9 mouse cellular contexts compared by ENCODE assay signal in genomic region chr5:125156418-125157205, GRCm38 (mm10). TPM values are rescaled to one million over a fixed set of nuclear protein-coding genes. Genes with fewer than 3 reads are reported as not detected.
DNase-seq lines count a peak whose midpoint lies in the region; ATAC-seq and TF ChIP-seq lines count a peak whose summit lies in the region.
"Had no signal": no experiment of that assay in that cellular context is flagged by ENCODE, and none has a peak within 500 bp of the region (broad histone marks: within the 10 kb centered on the region; RNA-seq: fewer than 3 reads in every experiment).

No protein-coding gene starts in this region.

- peaks cover 4% of the 10 kb centered on the region; the same call in 1 of the 2 replicates for H3K36me3 ChIP-seq in limb, embryonic 12.5 days

- DNase-seq in gastrocnemius, adult 2 months, result peak; percentile 65
- DNase-seq in gastrocnemius, adult 8-10 months (ENCODE audit: low spot score in 2 of 2), result no peak
- peak; percentile 64 for DNase-seq in testis, postnatal 10 days (ENCODE audit: low spot score)
- DNase-seq in testis, postnatal 14 days (ENCODE audit: low spot score), result no peak
- no peak for DNase-seq in retina, postnatal 1 day
- no peak for DNase-seq in layer of hippocampus, adult 9-11 months
- no peak for DNase-seq in thymus, postnatal 10 days (ENCODE audit: low spot score in 2 of 2)

- peak overlapping the region; percentile 37; the same call in 1 of the 2 replicates for H3K9ac ChIP-seq in limb, embryonic 12.5 days (replicated peaks)

- 73% methylated on average over 22 of the region's 22 CpGs for WGBS in limb, embryonic 12.5 days

- no peaks in the 10 kb centered on the region for H3K27me3 ChIP-seq in limb, embryonic 12.5 days
- H3K27me3 ChIP-seq: CH12.LX had no signal

- peak overlapping the region; percentile 93 for H3K27ac ChIP-seq in gastrocnemius, adult 2 months
- H3K27ac ChIP-seq in limb, embryonic 12.5 days, result peak overlapping the region; percentile 88; the same call in 1 of the 2 replicates

- no peak overlapping the region for H3K4me3 ChIP-seq in gastrocnemius, adult 2 months
- no peak overlapping the region for H3K4me3 ChIP-seq in limb, embryonic 12.5 days (replicated peaks)

- intact Hi-C loops in gastrocnemius, adult 2 months (cut with DNase I), result no loop called here

- ATAC-seq in limb, embryonic 12.5 days (ENCODE audit: insufficient number of reproducible peaks, insufficient read depth, low FRiP score, low TSS enrichment, low read depth), result no peak

- H3K4me2 ChIP-seq in limb, embryonic 12.5 days, result peak overlapping the region; percentile 21

- H3K4me1 ChIP-seq in limb, embryonic 12.5 days (replicated peaks), result peaks cover 98% of the 10 kb centered on the region

- no peak for TF ChIP-seq CTCF in gastrocnemius, adult 2 months (IDR thresholded peaks at IDR 0.05)

- H3K9me3 ChIP-seq in limb, embryonic 12.5 days, result no peaks in the 10 kb centered on the region

RNA-seq across cellular contexts. Expression of gene Ncor2, which starts 22.4 kb away (rescaled TPM):
- 100 to 1,000 TPM; 123 to 153 TPM for total RNA-seq in gastrocnemius, adult 2 months (2021)
- total RNA-seq in gastrocnemius, adult 8-10 months (2022), result 100 to 1,000 TPM in 1 of 4 experiments, 10 to 100 TPM in 3; 93.5 to 117 (median 97.9) TPM
- 27.2 and 29.4 TPM in 2 replicates for polyA plus RNA-seq in limb, embryonic 12.5 days (2016; fragmentation: Nextera tagmentation; extraction: Ambion mirVana)

Comparison
In these comparisons a context has a peak if more than half of its experiments do, and no peak if none do; other contexts are left out.
1. DNase-seq: peak in gastrocnemius, adult 2 months (single experiment) and testis, postnatal 10 days (single experiment); none in gastrocnemius, adult 8-10 months (0 of 2), testis, postnatal 14 days (single experiment), retina, postnatal 1 day (single experiment), layer of hippocampus, adult 9-11 months (single experiment) and thymus, postnatal 10 days (0 of 2).